Mouse (Mus musculus): ENCODE results near the gene Il17d.

DNA sequence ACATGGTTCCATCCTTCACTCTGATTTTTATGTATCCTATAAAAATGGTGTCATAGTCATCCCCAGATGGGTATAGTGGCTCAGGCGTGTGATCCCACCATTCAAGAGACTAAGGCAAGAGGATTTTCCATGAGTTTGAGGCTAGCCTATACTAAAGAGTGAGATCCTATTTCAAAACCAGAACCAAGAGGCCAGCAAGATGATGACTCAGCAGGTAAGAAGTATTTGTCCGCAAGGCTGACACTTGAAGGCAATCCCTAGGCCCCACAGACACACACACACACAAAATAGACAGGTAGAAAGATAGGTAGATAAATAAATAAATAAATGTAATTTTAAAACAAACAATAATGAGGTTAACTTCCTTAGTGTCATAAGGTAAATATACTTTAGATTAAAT is 42.3 kb upstream of the Il17d start:
- no peak for TF ChIP-seq CTCF (IDR thresholded peaks at IDR 0.05; ENCODE audit: control insufficient read depth, insufficient read depth, insufficient replicate concordance, low read depth, low read length)
- TF ChIP-seq POLR2A (IDR thresholded peaks at IDR 0.05; ENCODE audit: control insufficient read depth, low read depth, low read length): no peak
